Mouse (Mus musculus) frontal cortex, postnatal 25 days (tissue): ENCODE results near the gene Gm20931.
"Not testable (repeated sequence)": the region's sequence is repeated elsewhere in the genome, so short reads cannot be mapped to it uniquely, and the experiment has no call there.

Experiments used
- DNase-seq, 2 experiments: peaks; one replicate each; pipeline ENCODE4 v3.0.0; 2022; ENCODE audit warnings: low spot score in 2 of 2

Gene Gm20931

GRCm38 (mm10) chrY:55213420-55213819, at the start of gene Gm20931:
Gene Gm20931 (plus strand): TSS chrY:55213720.
- DNase-seq: not testable (repeated sequence)
